Mouse (Mus musculus): ENCODE measurements around the gene Vwa8.
"Not testable (repeated sequence)": the region's sequence is repeated elsewhere in the genome, so short reads cannot be mapped to it uniquely, and the experiment has no call there.

The Vwa8 gene

DNA sequence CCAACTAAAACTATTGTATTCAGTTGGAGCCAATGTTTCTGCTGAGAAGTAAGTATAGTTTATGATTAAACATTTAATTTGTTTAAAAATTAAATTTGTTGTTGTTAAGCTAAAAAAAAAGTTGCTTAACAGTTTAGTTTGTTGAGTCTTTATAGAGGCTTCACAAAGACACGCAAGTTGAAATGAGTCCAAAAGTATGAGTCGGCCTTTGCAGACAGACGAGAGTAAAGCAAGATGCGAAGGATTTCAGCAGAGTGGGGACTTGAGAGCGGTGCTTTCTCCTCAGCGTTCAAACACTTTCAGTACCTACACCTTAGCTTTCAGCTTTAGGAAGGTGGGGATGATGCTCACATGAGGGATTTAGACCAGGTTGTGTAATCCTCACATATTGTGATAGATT, 85.7 kb downstream of the Vwa8 start:
- CTCF ChIA-PET, result no interaction called here
- POLR2A ChIA-PET, result interaction anchor here in 3 of 4 experiments (1.1 to 1.3 kb wide), 4 partner anchors 9 to 307 kb away, joined by 3 to 5 read pairs (median 4); no protein-coding TSS in a partner anchor

- ChIA-PET CTCF (no interaction called here), POLR2A (interaction anchor here in 2 of 4 experiments (1.1 to 1.3 kb wide), 3 partner anchors 10 kb away, joined by 3 to 5 read pairs (median 3); no protein-coding TSS in a partner anchor)
These were observed 86.9 kb downstream of the Vwa8 start for GRCm38 (mm10) chr14:78935796-78936195.

GRCm38 (mm10) chr14:78941741-78942475, 93.1 kb downstream of the Vwa8 start:
- ChIA-PET CTCF (no interaction called here), POLR2A (no interaction called here)

- ChIA-PET CTCF (no interaction called here), POLR2A (no interaction called here)
These were observed 106.9 kb downstream of the Vwa8 start for GRCm38 (mm10) chr14:78955745-78956144.

GRCm38 (mm10) chr14:78970621-78971020, 121.8 kb downstream of the Vwa8 start:
- POLR2A ChIA-PET, result no interaction called here
- CTCF ChIA-PET, result no interaction called here

- CTCF ChIA-PET, result no interaction called here
- POLR2A ChIA-PET, result interaction anchor here in 2 of 4 experiments (0.8 to 1.7 kb wide), 3 partner anchors 10 to 680 kb away, joined by 3 to 4 read pairs (median 3); no protein-coding TSS in a partner anchor
These were observed 123.6 kb downstream of the Vwa8 start for GRCm38 (mm10) chr14:78972424-78972823.

GRCm38 (mm10) chr14:78983104-78983503, 134.3 kb downstream of the Vwa8 start:
- CTCF ChIA-PET, result no interaction called here
- POLR2A ChIA-PET, result interaction anchor here in 1 of 4 experiments (1.5 kb wide), 1 partner anchor 11 kb away, joined by 4 read pairs; no protein-coding TSS in a partner anchor

- POLR2A ChIA-PET, result no interaction called here
- CTCF ChIA-PET, result no interaction called here
These were observed 135.4 kb downstream of the Vwa8 start for GRCm38 (mm10) chr14:78984296-78984695.

GRCm38 (mm10) chr14:78987543-78987942, 138.7 kb downstream of the Vwa8 start:
- ChIA-PET POLR2A (interaction anchor here in 1 of 4 experiments (1.1 to 1.4 kb wide), 2 partner anchors 17 to 22 kb away, joined by 3 to 4 read pairs; no protein-coding TSS in a partner anchor), CTCF (no interaction called here)

DNA sequence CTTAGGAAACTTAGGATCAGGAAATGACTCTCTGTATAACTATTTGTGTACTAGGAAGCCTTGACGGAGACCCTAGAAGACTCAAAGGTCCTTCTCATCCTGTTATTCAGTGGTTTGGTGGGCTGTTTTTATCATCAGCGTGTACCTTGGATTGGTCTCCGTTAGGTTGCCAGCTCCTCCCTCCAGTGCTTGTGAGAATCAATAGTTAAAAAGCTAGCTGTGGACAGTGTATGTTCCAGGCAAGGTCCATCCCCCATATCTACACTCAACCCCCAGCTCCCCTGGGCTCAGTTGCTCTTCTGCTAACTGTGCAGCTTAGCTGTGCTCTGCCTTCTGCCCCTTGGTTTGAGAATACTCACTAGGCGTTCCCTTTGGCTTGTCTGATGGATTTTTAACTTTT, 143.6 kb downstream of the Vwa8 start:
- ChIA-PET POLR2A (no interaction called here), CTCF (no interaction called here)

DNA sequence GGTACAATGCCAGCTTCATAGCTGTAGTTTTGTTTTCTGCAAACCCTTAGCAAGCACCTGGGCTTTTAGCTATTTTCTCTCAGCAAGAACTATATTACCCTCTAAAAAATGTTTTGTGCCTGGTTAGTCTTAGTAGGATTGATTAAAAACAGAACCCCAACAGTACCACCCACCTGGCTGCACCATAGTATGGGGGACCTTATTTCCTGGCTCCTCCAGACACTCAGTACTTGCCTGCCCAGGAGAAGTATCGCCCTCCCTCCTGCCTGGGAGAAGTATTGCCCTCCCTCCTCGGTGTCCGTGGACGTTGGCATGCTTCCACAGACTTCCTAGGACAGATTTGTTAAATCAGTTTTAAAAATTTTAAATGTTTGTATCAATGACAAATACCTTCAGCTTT, 144.7 kb downstream of the Vwa8 start:
- ChIA-PET CTCF (interaction anchor here in 1 of 4 experiments (1.0 kb wide), 1 partner anchor 417 kb away, joined by 3 read pairs; no protein-coding TSS in a partner anchor), POLR2A (no interaction called here)

GRCm38 (mm10) chr14:78996359-78996758, 147.5 kb downstream of the Vwa8 start:
- CTCF ChIA-PET, result interaction anchor here in 1 of 4 experiments (0.6 kb wide), 1 partner anchor 110 kb away, joined by 3 read pairs; no protein-coding TSS in a partner anchor
- POLR2A ChIA-PET, result interaction anchor here in 1 of 4 experiments (1.3 kb wide), 1 partner anchor 262 kb away, joined by 3 read pairs; no protein-coding TSS in a partner anchor

DNA sequence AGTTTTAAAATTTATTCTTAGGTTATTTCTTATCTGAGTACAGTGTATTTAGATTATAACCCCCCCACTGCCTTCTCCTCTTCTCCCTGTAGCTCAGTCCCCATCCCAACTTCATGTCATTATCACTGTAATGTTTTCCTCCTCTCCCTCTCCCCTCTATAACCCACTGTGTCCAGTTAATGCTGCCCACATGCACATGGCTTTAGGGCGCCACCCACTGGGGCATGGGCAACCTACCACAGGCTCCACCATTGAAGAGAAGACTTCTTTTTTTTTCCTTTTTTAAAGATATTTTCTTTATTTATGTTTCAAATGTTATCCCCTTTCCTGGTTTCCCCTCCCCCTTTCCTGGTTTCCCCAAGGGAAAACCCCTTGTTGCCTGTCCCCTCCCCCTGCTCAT, 154.7 kb downstream of the Vwa8 start:
- CTCF ChIA-PET, result interaction anchor here in 1 of 4 experiments (1.3 kb wide), 1 partner anchor 142 kb away, joined by 3 read pairs; no protein-coding TSS in a partner anchor
- POLR2A ChIA-PET, result interaction anchor here in 1 of 4 experiments (0.6 kb wide), 1 partner anchor 140 kb away, joined by 4 read pairs; no protein-coding TSS in a partner anchor

GRCm38 (mm10) chr14:79017710-79018109, 168.9 kb downstream of the Vwa8 start:
- CTCF ChIA-PET, POLR2A ChIA-PET: not testable (repeated sequence)

- ChIA-PET POLR2A (interaction anchor here in 1 of 4 experiments (0.8 to 0.9 kb wide), 2 partner anchors 164 to 286 kb away, joined by 3 read pairs; no protein-coding TSS in a partner anchor), CTCF (interaction anchor here in 1 of 4 experiments (1.3 kb wide), 1 partner anchor 88 kb away, joined by 3 read pairs; no protein-coding TSS in a partner anchor)
These were observed 169.7 kb downstream of the Vwa8 start for GRCm38 (mm10) chr14:79018564-79018963.

- CTCF ChIA-PET, result no interaction called here
- POLR2A ChIA-PET, result interaction anchor here in 1 of 4 experiments (1.2 kb wide), 1 partner anchor 441 kb away, joined by 3 read pairs; no protein-coding TSS in a partner anchor
These were observed 172.9 kb downstream of the Vwa8 start for GRCm38 (mm10) chr14:79021725-79022124.

DNA sequence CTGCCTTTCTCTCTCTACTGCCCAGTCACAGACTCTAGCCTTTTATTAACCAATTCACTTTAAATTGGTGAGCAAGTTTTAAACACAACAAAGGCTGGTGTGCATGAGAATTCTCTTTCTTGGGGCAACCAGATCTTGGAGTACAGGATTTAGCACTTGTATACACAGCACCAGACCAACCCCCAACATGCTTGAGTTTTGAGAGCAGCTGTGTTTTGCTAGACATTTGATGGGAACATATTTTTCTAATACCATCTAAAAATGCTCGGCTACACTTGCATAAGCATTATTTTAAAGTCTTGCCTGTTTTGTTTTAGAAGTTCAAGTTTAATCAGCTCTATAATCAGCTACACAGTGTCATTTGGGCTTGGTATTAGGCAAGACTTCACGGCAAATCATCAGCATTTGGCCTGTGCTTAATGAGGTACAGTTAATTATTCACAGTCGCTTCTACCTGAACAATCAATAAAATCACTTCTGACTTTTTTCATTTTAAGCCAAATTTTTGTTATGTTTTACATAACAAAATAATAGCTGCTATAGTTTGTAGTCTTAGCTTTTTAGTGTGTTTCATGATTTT, 180.2 kb downstream of the Vwa8 start:
- ChIA-PET CTCF (interaction anchor here in 1 of 4 experiments (0.7 kb wide), 1 partner anchor 354 kb away, joined by 3 read pairs; no protein-coding TSS in a partner anchor), POLR2A (no interaction called here)

DNA sequence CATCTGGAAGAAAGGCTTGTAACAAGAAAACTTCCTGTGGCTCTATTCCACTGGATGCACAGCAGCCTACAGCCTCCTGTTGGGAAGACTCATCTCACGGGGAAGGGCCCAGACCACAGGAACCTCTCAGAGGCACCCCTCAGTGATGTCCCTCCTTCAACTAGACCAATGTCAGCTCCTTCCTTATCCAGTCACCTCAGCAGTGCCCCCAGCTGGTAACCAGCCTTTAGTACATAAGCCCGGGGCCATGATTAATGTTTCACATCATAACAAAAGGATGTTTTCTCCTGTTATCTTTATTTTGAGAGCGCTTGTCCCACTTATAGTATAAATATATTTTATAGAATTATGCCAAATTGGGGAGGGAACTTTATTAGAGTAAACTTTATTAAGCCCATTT, 181.9 kb downstream of the Vwa8 start:
- POLR2A ChIA-PET, result no interaction called here
- CTCF ChIA-PET, result interaction anchor here in 1 of 4 experiments (0.6 to 1.0 kb wide), 2 partner anchors 169 to 211 kb away, joined by 3 to 8 read pairs; no protein-coding TSS in a partner anchor

GRCm38 (mm10) chr14:79031230-79031740, 182.4 kb downstream of the Vwa8 start:
- ChIA-PET CTCF (interaction anchor here in 1 of 4 experiments (1.0 kb wide), 1 partner anchor 170 kb away, joined by 8 read pairs; no protein-coding TSS in a partner anchor), POLR2A (no interaction called here)

DNA sequence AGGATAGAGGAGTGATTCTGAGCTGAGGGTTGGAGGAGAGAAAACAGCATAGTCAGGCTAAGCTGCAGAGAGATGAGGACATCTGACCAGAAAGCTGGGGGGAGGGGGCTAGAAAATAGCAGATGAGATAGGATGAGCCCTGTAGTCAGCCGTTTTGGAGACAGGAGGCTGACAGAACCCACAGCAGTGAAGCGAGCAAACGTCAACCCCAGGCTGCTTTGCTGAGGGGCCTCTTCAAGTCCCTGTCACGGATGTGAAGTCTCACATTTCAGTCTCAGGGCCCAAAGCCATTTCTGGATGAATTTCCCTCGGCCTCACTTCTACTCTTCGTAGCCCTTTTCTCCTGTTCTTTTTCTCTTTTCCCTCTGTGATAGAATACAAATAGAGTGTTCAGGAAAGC, 184.5 kb downstream of the Vwa8 start:
- CTCF ChIA-PET, result no interaction called here
- POLR2A ChIA-PET, result interaction anchor here in 2 of 4 experiments (0.5 to 1.0 kb wide), 3 partner anchors 20 to 151 kb away, joined by 3 to 4 read pairs (median 3); no protein-coding TSS in a partner anchor
